Mouse (Mus musculus) kidney, postnatal 36 days (tissue): ENCODE results near the gene Supt16.

Experiments
- DNase-seq, 2 experiments: peaks; one replicate each; pipeline ENCODE4 v3.0.0; 2021 to 2022; ENCODE audit warnings: mixed read lengths in 2 of 2

Supt16 gene

DNA sequence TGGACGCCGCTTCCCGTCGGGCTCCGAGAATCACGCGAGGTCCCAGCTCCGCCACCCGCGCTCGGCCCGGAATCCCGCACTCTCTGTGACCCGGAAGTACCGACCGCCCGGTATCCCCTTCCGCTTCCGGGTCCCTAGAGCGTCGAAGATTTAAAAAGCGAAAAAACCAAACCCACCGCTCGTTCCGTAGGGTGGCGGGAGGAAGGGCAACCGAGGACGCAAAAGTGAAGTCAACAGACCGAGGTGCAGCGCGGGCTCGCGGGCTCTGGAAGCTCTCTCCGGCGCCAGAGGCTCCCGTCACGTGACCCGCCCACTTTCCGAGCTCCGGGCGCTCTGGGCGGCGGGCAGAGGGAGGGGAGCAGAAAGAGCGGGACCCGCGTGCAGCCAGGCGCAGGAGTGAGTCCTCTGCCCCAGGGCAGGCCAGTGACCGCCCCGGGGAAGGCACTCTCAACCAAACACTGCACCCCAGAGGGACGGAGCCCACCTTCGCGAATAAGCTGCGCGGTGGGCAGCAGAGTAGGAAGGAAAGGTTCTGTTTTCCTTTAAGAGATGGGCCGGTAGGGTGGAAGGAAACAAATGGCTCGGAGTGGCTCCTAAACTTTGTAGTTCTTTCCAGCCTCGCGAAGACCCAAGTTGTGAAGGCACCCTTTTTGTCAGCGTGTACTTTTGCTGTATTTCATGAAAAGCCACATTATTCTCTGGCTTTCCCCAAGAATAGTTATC is at the start of gene Supt16:
TSS of gene Supt16 (minus strand) at position 261 of the 723 bp plus-strand sequence.
- DNase-seq = peak; percentile 81 to 88

DNA sequence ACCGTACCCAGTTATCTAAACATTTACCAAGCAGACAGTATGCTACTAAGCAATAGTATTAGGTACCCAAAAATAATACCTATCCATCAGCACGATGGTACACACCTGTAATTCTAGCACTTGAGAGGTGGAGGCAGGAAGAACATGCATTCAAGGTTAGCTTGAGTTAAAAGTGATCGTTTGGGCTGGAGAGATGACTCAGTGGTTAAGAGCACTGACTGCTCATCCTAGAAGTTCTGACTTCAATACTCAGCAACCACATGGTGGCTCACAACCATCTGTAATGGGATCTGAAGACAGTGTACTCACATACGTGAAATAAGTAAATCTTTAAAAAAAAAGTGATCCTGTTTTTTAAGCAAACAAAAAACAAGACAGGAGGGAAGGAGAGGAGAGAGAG is 48.9 kb upstream of the Supt16 start:
- no peak for DNase-seq

DNA sequence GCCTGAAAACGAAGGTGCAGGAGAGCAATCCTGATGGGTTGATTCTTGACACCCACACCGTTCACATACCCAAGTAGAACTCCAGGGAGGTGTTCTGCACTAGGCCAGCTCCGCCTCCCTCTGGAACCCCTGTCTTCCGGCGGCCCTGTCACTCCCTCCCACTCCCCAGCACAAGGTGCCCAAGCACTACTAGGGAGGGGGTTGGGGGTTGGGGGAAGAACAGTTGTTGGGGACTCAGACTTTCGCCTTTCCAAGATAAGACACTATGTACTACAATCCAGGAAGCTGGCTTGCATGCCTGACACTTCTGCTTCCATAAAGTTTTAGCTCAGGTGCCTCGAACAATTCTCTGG is 47.5 kb upstream of the Supt16 start:
- no peak for DNase-seq

DNA sequence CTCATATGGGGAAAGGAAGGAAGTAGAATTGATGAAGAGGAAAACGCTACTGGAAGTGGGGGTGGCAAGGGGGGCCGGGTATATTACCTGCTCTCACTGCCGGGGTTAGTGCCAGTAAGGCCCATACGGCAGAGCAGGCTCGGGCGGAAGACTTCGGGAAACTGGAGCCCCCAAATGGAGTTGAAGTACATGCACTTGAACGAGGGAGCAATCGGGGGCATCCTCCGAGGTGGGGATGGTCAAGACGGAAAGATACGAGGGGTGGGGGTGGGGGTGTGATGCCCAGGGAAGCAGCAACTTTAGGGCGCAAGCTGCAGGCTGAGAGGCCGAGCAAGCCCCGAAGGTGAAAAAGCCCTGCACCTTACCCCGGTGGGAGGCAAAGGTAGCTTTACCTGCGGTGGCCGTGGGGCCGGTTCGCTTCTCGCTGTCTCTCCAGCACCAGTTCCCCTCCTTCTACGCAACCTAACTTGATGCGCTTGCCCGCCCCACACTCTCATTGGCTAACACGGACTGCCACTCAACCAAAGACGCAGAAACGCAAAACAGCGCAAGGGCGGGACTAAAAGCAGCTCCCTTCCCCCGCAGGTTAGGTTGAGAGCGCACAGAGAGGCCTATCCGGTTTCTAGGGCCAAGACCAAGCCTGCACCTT is 46.9 kb upstream of the Supt16 start:
- DNase-seq = peak; percentile 99

DNA sequence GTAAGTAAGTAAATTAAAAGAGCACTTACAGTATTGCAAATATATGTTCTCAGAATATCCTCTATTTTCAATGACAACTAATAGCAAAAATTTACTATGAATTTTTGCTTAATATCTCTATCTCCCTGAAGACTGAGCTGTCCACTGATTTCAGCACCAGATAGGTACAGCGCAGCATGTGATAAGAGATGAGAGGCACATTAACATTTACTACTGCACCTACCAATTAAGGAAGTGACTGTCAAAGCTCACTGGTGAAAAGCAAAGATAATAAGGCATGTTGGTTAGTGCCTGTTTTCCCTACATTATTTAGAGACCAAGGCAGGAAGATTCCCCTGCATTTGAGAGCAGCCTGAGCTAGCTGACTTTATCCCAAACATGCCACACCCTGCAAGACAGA is 39.0 kb upstream of the Supt16 start:
- no peak for DNase-seq

DNA sequence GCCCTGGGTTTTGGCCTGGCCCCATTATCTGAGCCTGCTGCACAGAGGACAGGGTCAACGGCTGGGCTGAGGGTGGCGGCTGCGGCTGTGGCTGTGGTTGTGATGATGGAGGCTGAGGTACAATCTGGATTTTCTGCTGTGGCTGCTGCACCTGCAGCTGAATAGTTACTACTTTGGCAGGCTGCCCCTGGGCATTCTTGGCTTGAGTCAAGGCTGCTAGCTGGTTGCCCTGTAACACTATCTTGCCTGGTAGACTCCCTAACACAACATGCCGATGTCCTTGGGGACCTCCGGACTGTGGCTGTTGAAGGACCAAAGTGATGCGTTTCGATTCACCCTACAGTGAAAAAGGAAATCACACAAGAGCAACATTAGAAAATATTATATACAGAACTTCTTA is 37.9 kb upstream of the Supt16 start:
- DNase-seq = peak in 1 of 2 experiments; percentile 10

DNA sequence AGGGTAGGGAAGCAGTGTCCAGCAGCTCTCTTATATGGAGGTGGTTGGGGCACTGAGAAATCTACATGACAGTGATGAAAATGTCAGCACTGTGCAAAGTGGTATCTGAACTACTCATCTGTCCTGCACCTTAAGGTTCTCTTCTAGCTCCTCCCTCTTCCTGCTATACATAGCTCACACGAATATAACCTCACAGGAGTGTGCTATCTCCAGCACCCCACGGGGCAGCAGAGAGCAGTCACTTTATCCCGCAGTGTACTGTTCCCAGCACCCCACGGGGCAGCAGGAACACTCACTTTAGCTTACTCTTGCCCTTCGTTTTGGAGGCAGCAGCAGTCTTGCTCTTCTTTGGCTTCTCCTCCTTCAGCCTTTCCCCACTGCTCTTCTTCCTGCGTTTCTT is 35.0 kb upstream of the Supt16 start:
- no peak for DNase-seq

DNA sequence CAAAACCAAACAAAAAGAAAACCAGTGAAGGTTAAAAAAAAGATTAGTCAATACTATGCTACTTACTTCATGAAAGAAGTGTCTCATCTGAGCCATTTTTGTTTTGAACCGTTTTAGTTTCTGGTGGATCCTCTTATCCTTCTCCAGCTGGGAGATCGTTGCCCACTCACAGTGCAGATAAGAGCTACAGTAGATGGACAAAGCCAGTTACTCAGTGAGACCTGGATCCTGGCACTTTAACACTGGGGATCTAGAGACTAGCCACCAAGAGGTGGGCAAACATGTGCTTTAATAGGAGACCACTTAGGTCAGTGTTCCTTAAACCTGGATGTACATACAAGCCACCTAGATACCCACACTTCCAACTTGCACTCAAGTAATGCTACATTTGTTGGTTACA is 28.8 kb upstream of the Supt16 start:
- no peak for DNase-seq

DNA sequence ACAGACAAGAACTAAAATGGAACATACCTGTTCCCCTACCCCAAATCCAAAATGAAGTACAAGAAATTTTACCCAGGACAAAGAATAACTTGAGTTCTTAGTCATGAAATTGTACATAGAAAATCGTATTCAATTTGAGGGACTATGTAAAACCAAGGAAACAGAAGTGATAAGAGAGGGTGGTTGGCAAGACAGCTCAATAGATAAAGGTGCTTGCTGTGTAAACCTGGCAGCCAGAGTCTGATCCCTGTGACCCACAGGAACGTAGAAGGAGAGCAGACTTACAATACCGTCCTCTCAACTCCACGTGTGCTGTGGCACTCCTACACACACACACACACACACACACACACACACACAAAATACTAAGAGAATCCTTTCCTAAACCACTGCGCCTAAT is 20.0 kb upstream of the Supt16 start:
- DNase-seq = no peak

DNA sequence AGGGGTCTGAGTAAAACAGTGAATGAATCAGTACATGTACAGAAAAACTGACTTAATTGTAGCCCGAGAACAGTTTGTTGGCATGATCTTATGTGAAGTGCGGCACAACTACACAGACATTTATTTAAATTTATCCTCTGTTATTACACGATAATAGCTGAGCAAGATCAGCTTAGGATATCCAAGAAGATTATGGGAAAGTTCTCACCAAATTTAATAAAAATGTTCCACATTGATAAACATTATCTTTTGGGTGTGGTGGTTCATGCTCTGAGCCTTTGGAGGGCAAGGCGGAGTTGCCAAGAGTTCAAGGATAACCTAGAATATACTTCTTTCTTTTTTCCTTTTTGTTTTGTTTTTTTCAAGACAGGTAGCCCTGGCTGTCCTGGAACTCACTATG is 2.2 kb upstream of the Supt16 start:
- no peak for DNase-seq

DNA sequence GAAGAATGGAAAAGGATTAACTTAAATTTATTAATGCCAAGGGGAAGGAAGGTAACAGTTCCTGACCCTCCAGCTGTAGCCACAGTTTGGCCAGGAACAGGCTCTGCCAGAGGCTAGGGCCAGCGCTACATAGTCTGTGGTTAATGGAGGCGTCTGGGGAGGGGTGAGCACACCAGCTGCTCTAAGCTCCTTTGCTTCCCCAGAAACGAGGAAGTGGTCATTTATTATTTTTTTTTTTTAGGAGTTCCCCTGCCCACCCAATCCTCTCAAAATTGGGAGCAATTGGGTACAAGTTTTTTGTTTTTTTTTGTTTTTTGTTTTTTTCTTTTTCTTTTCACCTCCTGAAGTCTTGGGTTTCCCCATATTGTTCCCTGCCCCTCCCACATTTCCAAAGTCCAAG is 925 bp upstream of the Supt16 start:
- DNase-seq = no peak

DNA sequence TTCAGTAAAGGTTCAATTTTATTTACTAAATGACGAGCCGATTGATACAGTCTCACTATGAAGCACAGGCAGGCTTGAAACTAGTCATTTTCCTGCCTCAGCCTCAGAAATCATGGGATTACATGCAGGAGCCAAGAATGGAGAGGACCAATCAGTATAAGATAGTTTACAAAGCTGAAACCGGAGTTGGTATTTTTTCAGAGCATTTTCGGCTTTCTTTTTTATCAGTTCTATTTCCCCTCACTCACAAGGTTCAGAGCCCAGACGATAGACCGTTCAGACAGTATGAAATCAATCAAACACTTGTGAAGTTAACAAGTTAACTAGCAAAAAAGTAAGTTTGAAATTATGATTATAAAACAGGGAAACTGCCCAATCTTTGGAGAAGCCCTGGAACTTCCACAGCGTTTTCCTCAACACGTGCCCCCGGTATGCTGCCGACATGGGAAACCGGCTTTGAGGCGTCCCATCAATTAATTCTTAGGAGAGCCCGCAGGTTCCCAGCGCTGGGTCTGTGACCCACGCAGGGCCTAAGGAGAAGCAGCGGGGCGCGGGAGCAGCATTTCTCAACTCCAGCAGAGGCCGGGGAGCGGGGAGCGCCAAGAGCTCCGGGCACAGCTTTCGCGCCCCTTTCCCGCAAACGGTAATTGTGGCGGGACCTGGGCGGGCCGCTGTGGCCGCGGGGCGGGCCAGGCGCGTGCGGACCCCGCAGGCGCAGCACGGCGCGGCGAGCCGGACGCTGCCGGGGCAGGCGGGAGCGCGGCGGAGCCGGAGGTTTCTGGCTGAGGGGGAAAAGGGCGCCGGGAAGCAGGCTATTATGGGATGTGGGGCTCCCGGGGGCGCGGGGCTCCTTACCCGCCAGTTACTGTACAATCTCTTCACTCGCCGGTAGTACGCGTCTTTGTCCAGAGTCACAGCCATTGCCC is 723 bp downstream of the Supt16 start:
- peak in 1 of 2 experiments; percentile 6 for DNase-seq

DNA sequence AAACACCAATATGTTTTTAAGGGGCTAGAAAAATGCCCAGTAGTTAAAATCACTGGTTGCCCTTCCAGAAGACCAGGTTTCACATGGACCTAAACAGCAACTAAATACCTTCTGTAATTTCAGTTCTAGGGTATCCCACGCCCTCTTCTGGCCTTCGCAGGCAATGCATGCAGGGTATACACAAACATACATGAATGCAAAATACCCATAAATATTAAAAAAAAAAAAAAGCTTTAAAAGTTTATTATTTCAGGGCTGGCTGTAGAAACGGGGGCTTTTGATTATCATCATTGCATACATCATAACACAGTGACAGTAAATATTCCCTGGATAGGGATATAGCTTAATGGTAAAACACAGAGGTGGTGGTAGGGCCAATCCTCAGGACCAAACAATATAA is 1.5 kb downstream of the Supt16 start:
- DNase-seq = peak; percentile 43 to 74

DNA sequence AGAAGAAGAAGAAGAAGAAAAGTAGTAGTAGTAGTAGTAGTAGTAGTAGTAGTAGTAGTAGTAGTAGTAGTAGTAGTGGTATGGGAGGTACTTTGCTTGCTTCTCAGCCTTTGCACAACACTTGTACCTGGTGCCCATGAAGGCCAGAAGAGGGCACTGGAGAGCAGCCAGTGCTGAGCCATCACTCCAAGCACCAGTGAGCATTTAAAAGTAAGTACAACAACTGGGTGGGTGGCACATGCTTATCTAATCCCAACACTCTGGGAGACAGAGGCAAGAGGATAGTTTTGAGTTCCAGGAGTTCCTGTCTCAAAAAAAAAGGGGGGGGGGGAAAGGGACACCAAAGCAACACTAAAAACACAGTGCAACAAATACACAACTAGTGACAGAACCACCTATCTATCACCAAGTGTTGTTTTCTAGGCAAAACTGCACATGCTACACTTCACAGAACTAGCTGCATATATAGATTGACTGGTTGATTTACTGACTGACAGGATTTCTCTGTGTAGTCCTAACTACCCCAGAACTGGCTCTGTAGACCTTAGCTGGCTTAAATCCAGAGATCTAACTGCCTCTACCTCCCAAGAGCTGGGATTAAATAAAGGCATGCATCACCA is 6.4 kb downstream of the Supt16 start:
- DNase-seq = peak; percentile 33 to 72

DNA sequence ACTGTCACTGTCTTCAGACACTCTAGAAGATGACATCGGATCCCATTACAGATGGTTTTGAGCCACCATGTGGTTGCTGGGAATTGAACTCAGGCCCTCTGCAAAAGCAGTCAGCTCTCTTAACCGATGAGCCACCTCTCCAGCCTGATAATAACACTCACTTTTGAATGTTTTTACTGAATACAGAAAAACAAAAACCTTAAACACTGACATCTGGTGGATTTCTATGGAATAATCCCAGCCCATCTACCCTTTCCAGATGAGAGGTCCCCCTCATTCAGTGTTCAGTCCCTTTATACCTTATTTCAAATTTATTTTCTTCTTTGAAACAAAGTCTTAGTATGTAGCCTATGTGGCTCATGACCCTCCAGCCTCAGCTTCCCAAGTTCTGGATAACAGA is 7.7 kb downstream of the Supt16 start:
- no peak for DNase-seq

DNA sequence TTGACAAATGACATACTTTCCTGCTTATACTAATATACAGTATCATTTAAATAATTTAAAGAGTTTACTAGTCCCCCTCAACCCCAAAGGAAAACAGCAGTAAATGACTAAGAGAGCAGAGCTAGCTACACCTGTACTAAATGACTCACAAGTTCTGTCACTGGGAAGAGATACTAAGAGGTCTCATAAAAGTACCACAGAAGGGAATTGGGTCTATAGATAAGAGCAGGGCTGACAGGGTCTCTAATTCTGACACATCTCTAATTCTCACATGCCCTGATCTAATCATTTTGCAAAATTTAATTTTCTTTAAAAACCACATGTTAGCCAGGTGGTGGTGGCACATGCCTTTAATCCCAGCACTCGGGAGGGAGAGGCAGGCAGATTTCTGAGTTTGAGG is 8.4 kb downstream of the Supt16 start:
- DNase-seq = no peak

DNA sequence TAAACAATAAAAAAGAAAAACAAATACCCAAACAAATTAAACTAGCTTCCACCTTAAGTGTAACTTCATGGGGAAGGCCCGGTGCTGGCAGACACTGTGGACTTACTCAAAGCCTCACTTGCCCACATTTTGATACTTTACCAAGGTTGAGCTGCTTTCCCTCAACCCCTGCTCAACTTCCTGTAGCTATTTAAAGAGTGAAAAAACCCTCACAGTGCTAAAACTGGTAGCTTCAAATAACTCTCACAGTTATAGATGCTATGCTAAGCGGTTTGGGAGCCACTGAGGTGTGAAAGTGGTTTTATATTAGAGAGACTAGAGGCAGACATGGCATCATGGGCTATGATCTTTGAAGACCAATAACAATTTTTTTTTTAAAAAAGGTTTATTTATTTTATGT is 30.6 kb downstream of the Supt16 start:
- no peak for DNase-seq

DNA sequence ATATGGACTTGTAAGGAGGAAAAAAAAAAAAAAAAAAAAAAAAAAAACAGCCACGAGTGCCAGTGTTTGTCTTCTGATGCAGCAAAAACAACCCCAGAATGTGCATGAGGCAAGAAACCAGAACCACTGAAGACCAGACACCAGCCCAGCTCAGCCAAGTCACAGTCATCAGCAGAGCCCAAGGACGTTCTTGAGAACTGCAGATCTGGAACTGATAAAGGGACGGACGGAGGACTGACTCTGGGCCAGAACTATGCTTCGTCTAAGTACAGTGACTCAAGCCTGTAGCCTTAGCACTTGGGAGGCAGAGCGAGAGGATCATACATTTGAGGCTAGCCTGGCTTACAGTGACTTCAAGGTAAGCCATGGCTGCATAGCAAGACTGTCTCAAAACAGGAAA is 36.3 kb downstream of the Supt16 start:
- no peak for DNase-seq

DNA sequence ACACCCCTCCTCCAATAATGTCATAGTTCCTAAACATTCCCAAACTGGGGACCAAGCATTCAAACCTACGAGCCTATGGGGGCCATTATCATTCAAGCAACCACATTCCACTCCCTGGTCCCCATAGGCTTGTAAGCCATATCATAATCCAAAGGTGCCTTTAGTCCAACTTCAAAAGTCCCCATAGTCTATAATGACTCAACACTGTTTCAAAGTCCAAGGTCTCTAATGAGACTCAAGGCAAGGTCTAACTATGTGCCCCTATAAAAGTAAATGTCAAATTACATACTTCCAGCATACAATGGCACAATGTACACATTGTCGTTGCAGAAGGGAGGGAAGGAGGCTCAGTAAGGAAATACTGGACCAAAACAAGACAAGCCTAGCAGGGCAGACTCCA is 42.2 kb downstream of the Supt16 start:
- no peak for DNase-seq

DNA sequence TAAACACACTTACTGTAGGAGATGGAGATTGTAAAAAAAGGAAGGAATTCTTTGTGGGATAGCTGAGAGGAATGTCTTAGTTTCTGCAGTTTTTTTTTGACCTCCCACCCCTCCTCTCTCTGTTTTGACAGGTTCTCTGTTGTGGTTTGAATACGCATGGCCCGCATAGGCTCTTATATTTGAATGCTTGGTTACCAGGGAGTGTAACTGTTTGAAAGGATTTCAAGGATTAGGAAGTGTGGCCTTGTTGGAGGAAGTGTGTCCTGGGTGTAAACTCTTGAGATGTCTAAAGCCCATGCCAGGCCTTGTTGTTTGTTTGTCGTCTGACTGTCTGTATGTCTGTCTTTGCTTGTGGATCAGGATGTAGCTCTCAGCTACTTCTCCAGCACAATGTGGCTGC is 44.6 kb downstream of the Supt16 start:
- no peak for DNase-seq

DNA sequence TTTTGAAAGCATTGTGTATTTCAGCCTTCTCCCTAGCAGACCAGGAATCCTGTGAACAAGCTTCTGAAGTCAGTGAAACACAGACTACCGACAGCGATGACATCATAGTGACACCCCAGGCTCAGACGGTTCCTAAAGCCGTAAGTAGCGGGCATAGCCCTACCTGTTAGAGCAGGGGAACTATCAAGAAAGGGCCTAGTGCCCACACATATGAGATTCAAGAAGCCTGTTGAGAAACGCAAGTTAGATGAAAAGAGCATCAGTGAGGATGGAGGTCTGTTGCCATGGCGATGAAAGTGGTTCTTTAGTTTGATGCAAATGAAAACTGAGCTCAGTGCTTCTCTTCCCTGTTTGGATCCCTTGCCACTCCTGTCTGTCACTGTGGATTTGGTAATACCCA is 45.0 kb downstream of the Supt16 start:
- DNase-seq = no peak

DNA sequence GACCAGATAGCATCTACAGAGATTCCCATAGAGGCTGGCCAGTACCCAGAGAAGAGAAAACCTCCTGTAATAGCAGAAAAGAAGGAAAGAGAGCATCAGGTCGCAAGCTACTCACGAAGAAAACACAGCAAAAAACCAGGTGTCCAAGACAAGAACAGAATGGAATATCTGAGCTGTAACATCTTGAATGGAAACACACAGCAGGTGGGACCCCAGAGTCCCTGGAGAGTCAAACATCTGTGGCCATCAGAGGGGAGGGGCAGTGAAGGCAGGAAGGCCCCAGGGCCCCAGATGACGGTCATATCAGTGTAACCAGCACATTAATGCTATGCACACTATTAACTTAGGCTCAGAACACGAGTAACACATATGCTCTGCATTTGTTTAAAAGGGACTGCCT is 47.3 kb downstream of the Supt16 start:
- no peak for DNase-seq

DNA sequence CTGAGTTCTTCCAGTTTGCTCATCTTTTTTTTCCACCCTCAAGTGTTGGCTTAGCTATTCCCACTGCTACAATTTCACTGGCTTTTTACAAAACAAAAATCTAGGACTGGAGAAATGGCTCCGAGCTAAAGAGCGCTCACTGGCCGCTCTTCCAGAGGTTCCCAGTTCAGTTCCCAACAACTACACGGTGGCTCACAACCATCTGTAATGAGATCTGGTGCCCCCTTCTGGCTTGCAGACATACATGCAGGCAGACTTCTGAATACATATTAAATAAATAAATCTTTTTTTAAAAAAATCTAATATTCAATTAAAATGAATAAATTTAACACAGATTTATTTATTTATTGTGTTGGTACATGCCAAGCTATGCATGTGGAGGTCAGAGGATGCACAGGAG is 50.7 kb downstream of the Supt16 start:
- peak in 1 of 2 experiments; percentile 55 for DNase-seq
